Comparison of ENCODE assay signal across 18 mouse cellular contexts in genomic region chr5:89040814-89041213, GRCm38 (mm10).
DNase-seq lines count a peak whose midpoint lies in the region; ATAC-seq and TF ChIP-seq lines count a peak whose summit lies in the region.
"Had no signal": no experiment of that assay in that cellular context is flagged by ENCODE, and none has a peak within 500 bp of the region (broad histone marks: within the 10 kb centered on the region; RNA-seq: fewer than 3 reads in every experiment).

No protein-coding gene starts in this region.

- DNase-seq in adrenal gland, postnatal 14 days, result peak; percentile 58
- no peak for DNase-seq in adrenal gland, adult 18-20 months (ENCODE audit: low spot score in 2 of 2)
- peak; percentile 43 for DNase-seq in heart, postnatal 0 days (ENCODE audit: low spot score)
- no peak for DNase-seq in heart, adult 2 months
- peak; percentile 13 for DNase-seq in left cerebral cortex, postnatal 4 days
- DNase-seq in left cerebral cortex, postnatal 14 days (ENCODE audit: low spot score in 2 of 2), result no peak
- no peak for DNase-seq in gastrocnemius, adult 2 months
- DNase-seq: cerebellum, adult 9-11 months; forebrain, postnatal 0 days; kidney, postnatal 25 days; layer of hippocampus, postnatal 36 days; lung, postnatal 10 days; right cerebral cortex, adult 18-20 months had no signal

- peaks cover 44% of the 10 kb centered on the region for H3K4me1 ChIP-seq in heart, postnatal 0 days (ENCODE audit: control insufficient read depth, insufficient read depth)
- no peaks in the 10 kb centered on the region for H3K4me1 ChIP-seq in heart, adult 2 months (ENCODE audit: control insufficient read depth, insufficient read depth, low read length)
- 0 out of 2 replicates have a peak, but pooled peaks cover 9% of the 10 kb centered on the region for H3K4me1 ChIP-seq in neural tube, embryonic 15.5 days
- H3K4me1 ChIP-seq: megakaryocyte, embryonic 14.5 days had no signal

- no peak overlapping the region for H3K4me3 ChIP-seq in heart, postnatal 0 days (ENCODE audit: low read depth, low read length)
- no peak overlapping the region for H3K4me3 ChIP-seq in heart, adult 2 months
- H3K4me3 ChIP-seq in neural tube, embryonic 15.5 days (replicated peaks), result no peak overlapping the region
- no peak overlapping the region for H3K4me3 ChIP-seq in gastrocnemius, adult 2 months
- H3K4me3 ChIP-seq: limb, embryonic 10.5 days; liver, embryonic 12.5 days; megakaryocyte, embryonic 14.5 days had no signal

- ATAC-seq in heart, postnatal 0 days (ENCODE audit: insufficient read depth, low read depth), result 0 out of 2 replicates have a peak, but pooled peaks have one; percentile 51
- peak; percentile 39; the same call in 1 of the 2 replicates for ATAC-seq in neural tube, embryonic 15.5 days (ENCODE audit: low FRiP score)
- ATAC-seq: activated CD4-positive, CD25-positive, alpha-beta regulatory T cell, adult 4 months; liver, embryonic 12.5 days had no signal

- peak overlapping the region; percentile 19; the same call in 1 of the 2 replicates for H3K4me2 ChIP-seq in heart, postnatal 0 days (ENCODE audit: low read depth, low read length)
- H3K4me2 ChIP-seq in neural tube, embryonic 15.5 days, result no peak overlapping the region
- H3K4me2 ChIP-seq: liver, embryonic 12.5 days had no signal

- TF ChIP-seq CTCF in heart, postnatal 0 days (IDR thresholded peaks at IDR 0.05; ENCODE audit: low read depth), result no peak
- no peak for TF ChIP-seq CTCF in heart, adult 2 months (IDR thresholded peaks at IDR 0.05)
- no peak for TF ChIP-seq CTCF in gastrocnemius, adult 2 months (IDR thresholded peaks at IDR 0.05)

- no peak for TF ChIP-seq POLR2A in heart, adult 2 months (IDR thresholded peaks at IDR 0.05; ENCODE audit: insufficient read depth, low read depth, low read length)

- intact Hi-C loops in heart, adult 2 months (cut with DNase I), result loop anchor here (10.0 kb wide), 1 partner anchor 106 kb away; no protein-coding TSS in a partner anchor
- intact Hi-C loops in left cerebral cortex, postnatal 4 days (cut with DNase I), result no loop called here
- intact Hi-C loops in left cerebral cortex, postnatal 14 days (cut with DNase I), result no loop called here
- intact Hi-C loops in gastrocnemius, adult 2 months (cut with DNase I), result no loop called here

- no peak overlapping the region; the same call in 1 of the 2 replicates for H3K9ac ChIP-seq in heart, postnatal 0 days (replicated peaks; ENCODE audit: low read depth, low read length)
- no peak overlapping the region for H3K9ac ChIP-seq in heart, adult 2 months (ENCODE audit: low read depth, low read length)
- no peak overlapping the region for H3K9ac ChIP-seq in neural tube, embryonic 15.5 days (replicated peaks)
- H3K9ac ChIP-seq: forebrain, postnatal 0 days; liver, embryonic 12.5 days had no signal

- no peaks in the 10 kb centered on the region for H3K27me3 ChIP-seq in heart, postnatal 0 days (ENCODE audit: control insufficient read depth, insufficient read depth, low read length)
- H3K27me3 ChIP-seq in heart, adult 2 months (ENCODE audit: control insufficient read depth, insufficient read depth, low read length), result no peaks in the 10 kb centered on the region
- no peaks in the 10 kb centered on the region for H3K27me3 ChIP-seq in neural tube, embryonic 15.5 days (replicated peaks)
- H3K27me3 ChIP-seq: liver, embryonic 12.5 days had no signal

- 14% methylated on average over 3 of the region's 3 CpGs for WGBS in heart, postnatal 0 days
- 33% methylated on average over 3 of the region's 3 CpGs for WGBS in heart, adult 2 months
- 52% methylated on average over 3 of the region's 3 CpGs for WGBS in neural tube, embryonic 15.5 days

- H3K27ac ChIP-seq in heart, postnatal 0 days (ENCODE audit: low read depth), result peak overlapping the region; percentile 70
- H3K27ac ChIP-seq in heart, adult 2 months, result no peak overlapping the region; the same call in 1 of the 2 replicates
- no peak overlapping the region for H3K27ac ChIP-seq in neural tube, embryonic 15.5 days (replicated peaks)
- no peak overlapping the region for H3K27ac ChIP-seq in gastrocnemius, adult 2 months
- H3K27ac ChIP-seq: limb, embryonic 10.5 days; liver, embryonic 12.5 days had no signal

- no peak for TF ChIP-seq EP300 in heart, postnatal 0 days (IDR thresholded peaks at IDR 0.05; ENCODE audit: low read depth)
- TF ChIP-seq EP300 in heart, adult 2 months (IDR thresholded peaks at IDR 0.05; ENCODE audit: insufficient read depth, low read depth, low read length), result no peak

- no peaks in the 10 kb centered on the region for H3K79me2 ChIP-seq in heart, adult 2 months (replicated peaks; ENCODE audit: control insufficient read depth, insufficient read depth, low read length)

- no peaks in the 10 kb centered on the region for H3K36me3 ChIP-seq in heart, postnatal 0 days (replicated peaks; ENCODE audit: control insufficient read depth, insufficient read depth, low read length)
- H3K36me3 ChIP-seq in heart, adult 2 months (ENCODE audit: control insufficient read depth, insufficient read depth, low read length), result no peaks in the 10 kb centered on the region; the same call in none of the 2 replicates
- H3K36me3 ChIP-seq in neural tube, embryonic 15.5 days, result no peaks in the 10 kb centered on the region
- H3K36me3 ChIP-seq: limb, embryonic 10.5 days; liver, embryonic 12.5 days had no signal

- no peaks in the 10 kb centered on the region for H3K9me3 ChIP-seq in heart, postnatal 0 days (replicated peaks; ENCODE audit: control insufficient read depth, low read length)
- no peaks in the 10 kb centered on the region for H3K9me3 ChIP-seq in neural tube, embryonic 15.5 days (replicated peaks)
- H3K9me3 ChIP-seq: limb, embryonic 10.5 days; liver, embryonic 12.5 days; megakaryocyte, embryonic 14.5 days had no signal

Comparison
In these comparisons a context has a peak if more than half of its experiments do, and no peak if none do; other contexts are left out.
1. DNase-seq: peak in adrenal gland, postnatal 14 days (single experiment), heart, postnatal 0 days (single experiment) and left cerebral cortex, postnatal 4 days (single experiment); none in adrenal gland, adult 18-20 months (0 of 2), heart, adult 2 months (0 of 2), left cerebral cortex, postnatal 14 days (0 of 2) and gastrocnemius, adult 2 months (single experiment).